Mouse (Mus musculus) testis, adult 2 months (tissue): ENCODE measurements around the gene Dnmbp.

ENCODE experiments used
- CTCF ChIP-seq: fragments of 200-500 bp; IDR thresholded peaks from 2 replicates; pipeline ENCODE4 v1.5.1; 2012; ENCODE audit warnings: low read depth, mild to moderate bottlenecking, inconsistent platforms, low read length, moderate library complexity; ENCODE audit not compliant: control insufficient read depth, insufficient read depth, insufficient replicate concordance
- POLR2A ChIP-seq: fragments of 200-500 bp; IDR thresholded peaks from 2 replicates; pipeline ENCODE4 v1.6.1; 2012; ENCODE audit warnings: low read depth, mild to moderate bottlenecking, inconsistent platforms, low read length, moderate library complexity; ENCODE audit not compliant: control insufficient read depth

DNA sequence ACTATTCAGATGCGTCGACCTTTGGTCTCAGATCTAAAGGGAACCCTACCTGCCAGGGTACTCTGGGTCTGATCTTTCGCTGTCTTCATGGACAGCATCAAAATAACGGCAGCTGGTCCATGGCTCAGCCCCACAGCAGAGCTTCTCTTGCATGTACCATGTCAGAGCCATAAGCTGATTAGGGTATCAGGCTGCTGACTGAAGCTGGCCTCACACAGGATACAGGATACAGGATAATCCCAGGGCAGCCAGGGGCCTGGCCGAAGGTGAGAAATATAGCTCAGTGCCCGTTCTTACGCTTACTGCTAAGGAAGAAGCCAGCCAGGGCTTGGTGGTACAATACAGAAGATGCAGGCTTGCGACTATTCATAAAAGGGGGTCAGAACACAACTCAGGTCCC is 4.6 kb upstream of the Dnmbp start:
- no peak for TF ChIP-seq CTCF
- TF ChIP-seq POLR2A = no peak
